Mouse (Mus musculus) fibroblast of lung, adult 2 months (primary cell): Measurements from ENCODE around the gene Tbc1d10b.

ENCODE experiments used
- DNase-seq: peaks from one replicate; pipeline ENCODE4 v3.0.0-alpha.2; 2011; ENCODE audit warnings: low read depth

Tbc1d10b gene

DNA sequence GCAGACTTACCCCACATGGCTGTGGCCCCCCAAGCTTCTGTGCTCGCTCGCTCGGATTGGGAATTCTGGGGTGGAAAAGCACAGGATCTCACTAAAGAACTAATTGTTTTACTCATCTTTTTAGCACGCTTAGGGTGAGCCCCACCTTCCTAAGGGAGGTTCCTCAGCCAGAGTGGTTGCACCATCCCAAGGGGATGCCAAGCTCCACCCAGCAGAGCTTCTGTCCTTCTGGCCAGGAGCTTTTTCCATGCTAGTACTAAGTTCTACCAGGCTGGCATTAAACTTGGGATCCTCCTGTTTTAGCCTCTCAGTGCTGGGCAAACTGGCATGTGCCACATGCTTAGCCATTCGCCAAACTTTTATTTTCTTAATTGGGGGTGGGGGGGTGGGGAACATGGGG, 45.7 kb downstream of the Tbc1d10b start:
- no peak for DNase-seq

DNA sequence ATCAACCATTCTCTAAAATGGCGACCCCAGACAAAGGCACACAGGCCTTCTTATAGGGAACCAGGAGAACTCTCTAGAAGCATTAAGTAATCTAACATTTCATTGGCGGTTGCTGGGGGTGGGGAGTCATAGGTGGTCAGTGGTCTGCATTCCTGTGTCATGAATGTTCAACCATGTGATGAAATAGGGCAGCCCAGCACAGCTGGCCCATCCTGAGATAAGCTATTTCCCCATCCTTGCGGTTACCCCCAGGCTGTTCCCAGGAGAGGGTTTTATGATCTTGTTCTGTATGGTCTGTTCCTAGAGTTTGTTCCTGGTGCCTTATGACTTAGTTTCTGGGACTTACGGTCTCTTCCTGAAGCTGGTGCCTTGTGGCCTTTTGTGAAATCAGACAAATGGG, 50.7 kb downstream of the Tbc1d10b start:
- peak; percentile 46 for DNase-seq

DNA sequence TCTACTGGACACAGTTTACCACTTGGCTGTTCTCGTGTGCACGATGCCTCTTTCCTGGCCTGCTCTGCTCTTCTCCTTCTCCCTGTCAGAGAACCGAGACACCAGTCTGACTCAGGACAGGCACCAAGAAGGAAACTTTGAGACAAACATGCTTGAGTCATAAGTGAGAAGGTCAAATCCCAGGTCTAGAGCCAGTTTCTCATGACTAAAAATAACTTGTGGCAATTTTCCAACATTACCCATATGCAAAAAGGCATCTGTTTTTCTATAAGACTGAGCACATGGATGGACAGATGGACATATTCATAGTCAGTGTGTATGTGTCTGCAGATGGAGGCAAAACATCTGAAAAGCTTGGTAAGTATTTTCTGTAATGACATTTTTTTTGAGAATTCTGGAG, 54.8 kb downstream of the Tbc1d10b start:
- DNase-seq: peak; percentile 55

DNA sequence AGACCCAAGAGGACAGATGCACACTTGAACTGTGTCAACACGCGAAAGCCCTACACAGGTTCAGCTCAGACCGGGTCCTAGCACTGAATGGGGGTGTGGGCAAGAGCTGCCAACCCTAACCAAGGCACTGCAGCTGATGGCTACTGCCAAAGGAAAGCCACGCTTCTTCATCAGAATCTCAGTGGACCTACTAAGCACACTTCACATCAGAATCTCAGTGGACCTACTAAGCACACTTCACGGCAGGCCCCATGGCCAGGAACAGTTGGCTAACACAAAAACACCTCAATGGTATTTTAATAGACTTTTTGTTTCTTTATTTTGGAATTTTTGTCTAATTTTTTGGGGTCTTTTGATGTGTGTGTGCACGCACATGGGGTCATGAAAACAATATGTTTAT, 55.8 kb downstream of the Tbc1d10b start:
- DNase-seq: no peak

DNA sequence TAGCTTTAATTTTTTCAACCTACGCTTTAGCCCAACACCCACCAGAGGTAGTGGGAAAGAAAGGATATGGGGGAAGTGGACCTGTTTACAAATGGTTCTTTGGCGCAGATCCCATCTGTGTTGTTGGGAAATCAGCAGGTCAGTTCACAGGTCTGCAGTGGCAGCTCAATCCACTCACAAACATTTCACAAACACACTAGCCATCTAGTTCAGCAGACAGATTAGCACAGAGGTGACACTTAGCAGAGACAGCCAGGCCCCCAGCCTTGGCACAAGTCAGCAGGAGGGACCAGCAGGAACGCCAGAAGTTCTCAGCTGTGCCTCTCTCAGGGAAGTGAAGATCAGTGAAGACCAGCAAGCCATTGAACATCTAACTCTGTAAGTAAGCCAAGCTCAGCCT, 60.4 kb downstream of the Tbc1d10b start:
- no peak for DNase-seq
